Mouse (Mus musculus): ENCODE data around the gene Yipf3. TPM values are rescaled to one million over a fixed set of nuclear protein-coding genes. Genes with fewer than 3 reads are reported as not detected.

Gene Yipf3
- polyA plus RNA-seq, 1 experiment from 2014 or later, result 106 TPM

DNA sequence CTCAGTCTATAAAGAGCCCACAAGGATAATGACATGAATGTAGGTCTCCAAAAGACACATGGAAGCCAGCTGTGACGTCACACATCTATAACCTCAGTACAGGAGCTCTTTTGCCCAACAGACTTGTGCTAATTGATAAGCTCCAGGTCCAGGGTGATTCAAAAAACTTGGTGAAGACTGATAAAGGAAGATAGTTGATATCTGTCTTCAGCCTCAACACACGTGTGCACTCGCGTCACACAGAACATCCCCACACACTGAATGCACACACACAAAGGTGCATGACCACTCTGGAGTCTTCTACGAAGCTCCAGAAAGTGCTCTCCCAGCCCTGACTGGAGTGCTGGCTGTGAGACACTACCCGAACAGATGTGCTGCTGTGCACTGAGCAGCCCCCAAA, 10.8 kb upstream of the Yipf3 start:
- H3K4me1 ChIP-seq (ENCODE audit: control insufficient read depth, insufficient read depth, low read length), result no peaks in the 10 kb centered on the region
- 96% methylated on average over 6 of the region's 6 CpGs for WGBS

DNA sequence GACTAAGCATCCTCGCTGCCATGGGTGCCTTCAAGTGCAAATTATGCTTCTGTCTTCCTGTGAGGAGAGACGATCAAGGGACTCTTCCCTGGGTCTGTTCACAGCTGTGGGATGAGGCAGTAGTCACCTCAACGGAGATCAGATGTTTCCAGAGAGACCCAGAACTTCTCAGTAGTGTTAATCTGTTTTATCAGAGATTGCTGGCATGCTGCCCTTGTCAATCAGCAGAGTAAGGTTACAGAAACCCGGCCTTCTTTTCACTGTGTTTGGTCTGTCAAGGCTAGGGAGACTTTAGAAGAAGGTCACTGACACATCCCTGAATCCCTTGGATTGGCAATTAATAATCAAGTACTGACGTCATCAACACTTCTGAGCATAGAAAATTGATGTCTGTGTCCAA, 10.4 kb upstream of the Yipf3 start:
- H3K4me3 ChIP-seq (ENCODE audit: low read length), result no peak overlapping the region
- H3K27me3 ChIP-seq (ENCODE audit: control insufficient read depth, insufficient read depth, low read length), result no peaks in the 10 kb centered on the region
- WGBS, result 81% methylated on average over 5 of the region's 5 CpGs
- no peak overlapping the region for H3K27ac ChIP-seq (ENCODE audit: low read depth, low read length)
- H3K36me3 ChIP-seq (ENCODE audit: control insufficient read depth, insufficient read depth, low read length), result peaks cover 89% of the 10 kb centered on the region
- H3K4me2 ChIP-seq (replicated peaks; ENCODE audit: low read depth, low read length), result no peak overlapping the region
- ATAC-seq (ENCODE audit: low FRiP score, low TSS enrichment), result no peak
- H3K9ac ChIP-seq (ENCODE audit: low read depth, low read length), result no peak overlapping the region
- no peaks in the 10 kb centered on the region for H3K9me3 ChIP-seq (ENCODE audit: control insufficient read depth, low read length)
- H3K4me1 ChIP-seq (ENCODE audit: control insufficient read depth, insufficient read depth, low read length), result no peaks in the 10 kb centered on the region

More for the DNA sequence above, 10.8 kb upstream of the Yipf3 start:
- Histone ChIP-seq H3K36me3 (ENCODE audit: control insufficient read depth, insufficient read depth, low read length) (peaks cover 85% of the 10 kb centered on the region), H3K4me2 (replicated peaks; ENCODE audit: low read depth, low read length) (no peak overlapping the region), H3K4me3 (ENCODE audit: low read length) (no peak overlapping the region), H3K9ac (ENCODE audit: low read depth, low read length) (no peak overlapping the region), H3K27ac (ENCODE audit: low read depth, low read length) (no peak overlapping the region), H3K9me3 (ENCODE audit: control insufficient read depth, low read length) (no peaks in the 10 kb centered on the region), H3K27me3 (ENCODE audit: control insufficient read depth, insufficient read depth, low read length) (no peaks in the 10 kb centered on the region)
- ATAC-seq (ENCODE audit: low FRiP score, low TSS enrichment), result no peak

DNA sequence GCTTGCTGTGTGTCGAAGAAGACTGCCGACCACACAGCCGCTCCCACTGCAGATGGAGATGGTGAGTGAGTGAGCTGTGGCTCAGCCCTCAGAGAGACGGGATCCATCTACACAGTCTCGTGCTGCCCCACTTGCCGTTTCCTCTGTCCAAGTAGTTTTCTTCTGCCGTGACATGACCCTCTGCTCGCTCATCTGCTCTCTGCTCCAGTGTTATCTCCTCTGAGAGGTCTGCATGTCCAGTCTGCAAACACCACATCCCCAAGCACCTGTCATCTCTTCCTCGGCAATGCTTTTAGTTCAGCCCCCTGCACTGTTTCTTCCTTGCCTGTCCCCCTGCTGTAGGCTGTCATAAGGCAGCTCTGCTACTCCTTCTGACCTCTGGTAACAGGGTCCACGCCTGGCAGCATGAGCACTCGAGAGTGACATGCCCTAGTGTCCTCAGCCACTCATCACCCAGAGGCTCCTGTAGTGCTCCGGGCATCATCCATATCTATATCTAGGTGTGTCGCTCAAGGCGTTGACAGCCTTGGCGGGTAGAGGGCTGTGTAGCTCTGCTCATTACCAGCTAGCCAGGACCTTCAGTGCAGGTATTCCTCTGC, 8.3 kb upstream of the Yipf3 start:
- H3K9ac ChIP-seq (ENCODE audit: low read depth, low read length), result no peak overlapping the region
- H3K27ac ChIP-seq (ENCODE audit: low read depth, low read length), result no peak overlapping the region
- ATAC-seq (ENCODE audit: low FRiP score, low TSS enrichment), result no peak

DNA sequence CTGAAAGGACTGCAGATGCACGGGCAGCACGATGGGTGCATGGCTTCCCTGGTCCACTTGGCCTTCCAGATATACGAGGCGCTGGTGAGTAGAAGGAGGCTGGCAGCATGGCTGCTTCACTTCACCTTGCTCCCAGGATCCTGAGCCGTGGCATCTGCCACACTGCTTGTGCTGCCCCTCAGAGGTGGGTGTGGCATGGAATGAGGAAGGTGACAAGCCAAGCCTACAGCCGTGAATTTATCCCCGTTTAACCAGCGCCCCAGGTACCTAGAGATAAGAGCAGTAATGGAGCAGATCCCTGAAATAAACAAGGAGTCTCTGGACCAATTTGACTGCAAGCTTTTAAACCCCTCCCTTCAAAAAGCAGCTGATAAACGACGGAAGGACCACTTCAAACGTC, 6.4 kb upstream of the Yipf3 start:
- H3K27me3 ChIP-seq (ENCODE audit: control insufficient read depth, insufficient read depth, low read length), result no peaks in the 10 kb centered on the region
- H3K4me1 ChIP-seq (ENCODE audit: control insufficient read depth, insufficient read depth, low read length), result peaks cover under 1% of the 10 kb centered on the region; the same call in 1 of the 2 replicates
- H3K27ac ChIP-seq (ENCODE audit: low read depth, low read length), result no peak overlapping the region
- no peaks in the 10 kb centered on the region for H3K9me3 ChIP-seq (ENCODE audit: control insufficient read depth, low read length)
- no peak overlapping the region for H3K9ac ChIP-seq (ENCODE audit: low read depth, low read length)
- WGBS, result 77% methylated on average over 11 of the region's 11 CpGs
- H3K4me3 ChIP-seq (ENCODE audit: low read length), result no peak overlapping the region
- no peak for ATAC-seq (ENCODE audit: low FRiP score, low TSS enrichment)
- no peak overlapping the region for H3K4me2 ChIP-seq (replicated peaks; ENCODE audit: low read depth, low read length)
- peaks cover 95% of the 10 kb centered on the region for H3K36me3 ChIP-seq (ENCODE audit: control insufficient read depth, insufficient read depth, low read length)

More for the DNA sequence above, 8.3 kb upstream of the Yipf3 start:
- Histone ChIP-seq H3K4me1 (ENCODE audit: control insufficient read depth, insufficient read depth, low read length) (no peaks in the 10 kb centered on the region), H3K36me3 (ENCODE audit: control insufficient read depth, insufficient read depth, low read length) (peaks cover 89% of the 10 kb centered on the region), H3K4me2 (replicated peaks; ENCODE audit: low read depth, low read length) (no peak overlapping the region), H3K4me3 (ENCODE audit: low read length) (no peak overlapping the region), H3K27me3 (ENCODE audit: control insufficient read depth, insufficient read depth, low read length) (no peaks in the 10 kb centered on the region), H3K9me3 (ENCODE audit: control insufficient read depth, low read length) (no peaks in the 10 kb centered on the region)
- WGBS, result 91% methylated on average over 15 of the region's 15 CpGs

DNA sequence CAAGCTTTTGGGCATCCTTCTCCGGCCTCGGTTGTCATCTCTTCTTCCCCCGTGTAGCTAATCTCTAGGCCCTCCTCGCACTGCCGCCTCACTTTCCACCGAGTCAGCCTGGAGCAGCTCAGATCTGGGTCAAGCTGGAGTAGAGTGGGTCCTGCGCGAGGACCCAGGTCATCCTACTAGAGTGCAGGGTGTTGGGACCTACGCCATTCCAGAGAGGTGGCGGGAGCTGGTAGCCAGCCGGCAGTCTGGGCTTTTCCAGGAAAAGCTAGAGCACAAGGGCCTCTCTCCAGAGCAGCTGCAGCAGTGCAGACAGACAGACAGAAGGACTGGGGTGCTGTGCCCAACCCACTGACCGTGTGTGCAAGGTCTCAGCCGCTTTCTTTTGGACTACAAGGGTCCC, 5.6 kb upstream of the Yipf3 start:
- no peaks in the 10 kb centered on the region for H3K27me3 ChIP-seq (ENCODE audit: control insufficient read depth, insufficient read depth, low read length)
- no peak overlapping the region for H3K4me2 ChIP-seq (replicated peaks; ENCODE audit: low read depth, low read length)
- no peaks in the 10 kb centered on the region for H3K9me3 ChIP-seq (ENCODE audit: control insufficient read depth, low read length)
- H3K4me1 ChIP-seq (ENCODE audit: control insufficient read depth, insufficient read depth, low read length), result peaks cover 7% of the 10 kb centered on the region; the same call in 1 of the 2 replicates
- H3K36me3 ChIP-seq (ENCODE audit: control insufficient read depth, insufficient read depth, low read length), result peaks cover 87% of the 10 kb centered on the region
- peak; percentile 22; the same call in 1 of the 2 replicates for ATAC-seq (ENCODE audit: low FRiP score, low TSS enrichment)
- H3K4me3 ChIP-seq (ENCODE audit: low read length), result no peak overlapping the region
- H3K9ac ChIP-seq (ENCODE audit: low read depth, low read length), result no peak overlapping the region
- H3K27ac ChIP-seq (ENCODE audit: low read depth, low read length), result no peak overlapping the region
- 88% methylated on average over 13 of the region's 13 CpGs for WGBS

DNA sequence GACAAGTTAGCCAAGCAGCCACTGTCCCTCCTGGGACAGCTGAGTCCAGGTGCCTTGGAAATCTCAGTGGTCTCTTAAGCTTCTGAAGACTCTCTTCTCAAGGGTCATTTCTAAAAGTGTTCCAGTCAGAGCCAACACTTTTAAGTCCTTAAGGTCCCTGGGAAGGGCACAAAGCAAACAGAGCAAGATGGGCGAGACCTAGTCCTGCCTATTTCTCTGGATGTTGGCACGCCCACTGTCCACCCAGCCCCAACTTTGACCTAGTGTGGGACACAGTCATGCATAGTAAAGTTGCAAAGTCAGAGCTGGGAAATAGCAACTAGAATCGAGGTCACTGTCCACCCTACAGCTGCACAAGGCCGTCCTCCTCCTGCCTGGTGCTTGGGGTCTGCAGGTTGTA, 4.9 kb upstream of the Yipf3 start:
- Histone ChIP-seq H3K36me3 (ENCODE audit: control insufficient read depth, insufficient read depth, low read length) (peaks cover 82% of the 10 kb centered on the region), H3K9me3 (ENCODE audit: control insufficient read depth, low read length) (no peaks in the 10 kb centered on the region), H3K4me2 (replicated peaks; ENCODE audit: low read depth, low read length) (no peak overlapping the region), H3K9ac (ENCODE audit: low read depth, low read length) (no peak overlapping the region), H3K27ac (ENCODE audit: low read depth, low read length) (no peak overlapping the region), H3K27me3 (ENCODE audit: control insufficient read depth, insufficient read depth, low read length) (no peaks in the 10 kb centered on the region), H3K4me1 (ENCODE audit: control insufficient read depth, insufficient read depth, low read length) (peaks cover 7% of the 10 kb centered on the region; the same call in 1 of the 2 replicates), H3K4me3 (ENCODE audit: low read length) (no peak overlapping the region)
- no peak for ATAC-seq (ENCODE audit: low FRiP score, low TSS enrichment)
- 78% methylated on average over 4 of the region's 4 CpGs for WGBS

DNA sequence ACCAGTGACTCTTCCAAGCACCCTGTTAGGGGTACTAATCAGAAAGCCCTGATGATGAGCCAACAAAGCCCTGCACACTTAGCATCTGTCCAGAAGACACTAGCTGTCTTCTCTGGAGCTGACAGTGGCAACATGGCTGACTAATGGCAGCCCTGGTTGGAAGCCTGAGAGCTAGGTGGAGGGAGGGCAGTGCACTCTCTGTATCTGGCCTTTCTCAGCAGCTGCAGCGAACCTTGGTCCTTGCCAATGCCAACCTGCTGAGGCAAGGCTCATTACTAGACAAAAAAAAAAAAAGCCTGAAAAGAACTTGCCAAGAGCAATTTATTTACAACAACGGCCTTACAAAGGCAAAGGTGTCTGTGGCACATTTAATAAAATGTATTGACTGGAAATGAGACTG, 4.3 kb upstream of the Yipf3 start:
- Histone ChIP-seq H3K9ac (ENCODE audit: low read depth, low read length) (no peak overlapping the region), H3K4me3 (ENCODE audit: low read length) (no peak overlapping the region), H3K36me3 (ENCODE audit: control insufficient read depth, insufficient read depth, low read length) (peaks cover 77% of the 10 kb centered on the region), H3K4me2 (replicated peaks; ENCODE audit: low read depth, low read length) (no peak overlapping the region), H3K9me3 (ENCODE audit: control insufficient read depth, low read length) (no peaks in the 10 kb centered on the region), H3K4me1 (ENCODE audit: control insufficient read depth, insufficient read depth, low read length) (peaks cover 9% of the 10 kb centered on the region), H3K27ac (ENCODE audit: low read depth, low read length) (no peak overlapping the region), H3K27me3 (ENCODE audit: control insufficient read depth, insufficient read depth, low read length) (no peaks in the 10 kb centered on the region)
- WGBS, result 88% methylated on average over 2 of the region's 2 CpGs
- no peak for ATAC-seq (ENCODE audit: low FRiP score, low TSS enrichment)

DNA sequence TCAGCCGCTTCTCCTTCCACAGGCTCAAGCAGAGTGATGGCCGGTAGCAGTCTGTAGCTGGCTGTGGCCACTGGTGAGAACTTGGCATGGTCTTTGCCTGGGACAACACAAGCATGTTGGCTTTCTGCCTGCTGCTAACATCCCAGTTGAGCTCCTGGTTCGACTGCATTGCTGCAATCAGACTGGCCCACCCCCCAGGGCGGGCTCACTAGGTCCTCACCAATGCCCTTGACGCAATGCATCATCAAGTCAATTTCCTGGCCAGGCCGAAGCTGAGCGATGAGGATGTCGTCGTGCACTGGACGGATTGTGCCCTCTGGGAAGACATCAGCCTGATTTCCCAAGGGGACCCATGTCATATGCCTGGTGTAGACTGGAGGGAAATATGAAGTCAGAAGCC, 3.3 kb upstream of the Yipf3 start:
- no peaks in the 10 kb centered on the region for H3K27me3 ChIP-seq (ENCODE audit: control insufficient read depth, insufficient read depth, low read length)
- no peak overlapping the region for H3K9ac ChIP-seq (ENCODE audit: low read depth, low read length)
- no peak overlapping the region for H3K4me2 ChIP-seq (replicated peaks; ENCODE audit: low read depth, low read length)
- 68% methylated on average over 10 of the region's 10 CpGs for WGBS
- peaks cover 73% of the 10 kb centered on the region for H3K36me3 ChIP-seq (ENCODE audit: control insufficient read depth, insufficient read depth, low read length)
- no peaks in the 10 kb centered on the region for H3K9me3 ChIP-seq (ENCODE audit: control insufficient read depth, low read length)
- H3K4me3 ChIP-seq (ENCODE audit: low read length), result no peak overlapping the region
- no peak for ATAC-seq (ENCODE audit: low FRiP score, low TSS enrichment)
- no peak overlapping the region for H3K27ac ChIP-seq (ENCODE audit: low read depth, low read length)
- H3K4me1 ChIP-seq (ENCODE audit: control insufficient read depth, insufficient read depth, low read length), result peaks cover 17% of the 10 kb centered on the region

DNA sequence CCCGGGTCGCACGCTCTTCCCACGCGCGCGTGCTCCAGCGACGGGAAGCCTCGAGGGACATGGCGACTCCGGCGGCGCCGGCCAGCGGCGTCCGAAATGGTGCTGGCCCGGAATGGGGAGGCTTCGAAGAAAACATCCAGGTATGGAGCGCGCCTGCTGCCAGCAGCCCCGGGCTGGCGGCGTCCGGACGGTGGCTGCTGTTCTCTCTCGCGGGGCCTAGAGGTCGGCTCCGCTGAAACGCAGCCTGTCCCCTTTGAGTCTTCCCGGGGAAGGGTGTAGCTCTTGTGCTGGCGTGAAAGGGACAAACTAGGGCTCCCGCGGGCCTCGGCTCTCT, 276 bp downstream of the Yipf3 start:
- H3K9ac ChIP-seq (ENCODE audit: low read depth, low read length), result peak overlapping the region; percentile 95
- ATAC-seq (ENCODE audit: low FRiP score, low TSS enrichment), result no peak; the same call in 1 of the 2 replicates
- H3K4me3 ChIP-seq (ENCODE audit: low read length), result peak overlapping the region; percentile 99
- peak overlapping the region; percentile 67; the same call in 1 of the 2 replicates for H3K27ac ChIP-seq (ENCODE audit: low read depth, low read length)
- WGBS, result under 1% methylated on average over 37 of the region's 37 CpGs
- peaks cover 17% of the 10 kb centered on the region for H3K4me1 ChIP-seq (ENCODE audit: control insufficient read depth, insufficient read depth, low read length)
- no peaks in the 10 kb centered on the region for H3K9me3 ChIP-seq (ENCODE audit: control insufficient read depth, low read length)
- peak overlapping the region; percentile 87 for H3K4me2 ChIP-seq (replicated peaks; ENCODE audit: low read depth, low read length)
- no peaks in the 10 kb centered on the region for H3K27me3 ChIP-seq (ENCODE audit: control insufficient read depth, insufficient read depth, low read length)
- H3K36me3 ChIP-seq (ENCODE audit: control insufficient read depth, insufficient read depth, low read length), result peaks cover 64% of the 10 kb centered on the region

Data from kidney, embryonic 14.5 days (tissue).